Mouse (Mus musculus): Measurements from ENCODE around the gene Sgip1. TPM values are rescaled to one million over a fixed set of nuclear protein-coding genes. Genes with fewer than 3 reads are reported as not detected.

Gene Sgip1
- total RNA-seq, 2 experiments from 2014 or later: 235 to 256 TPM

DNA sequence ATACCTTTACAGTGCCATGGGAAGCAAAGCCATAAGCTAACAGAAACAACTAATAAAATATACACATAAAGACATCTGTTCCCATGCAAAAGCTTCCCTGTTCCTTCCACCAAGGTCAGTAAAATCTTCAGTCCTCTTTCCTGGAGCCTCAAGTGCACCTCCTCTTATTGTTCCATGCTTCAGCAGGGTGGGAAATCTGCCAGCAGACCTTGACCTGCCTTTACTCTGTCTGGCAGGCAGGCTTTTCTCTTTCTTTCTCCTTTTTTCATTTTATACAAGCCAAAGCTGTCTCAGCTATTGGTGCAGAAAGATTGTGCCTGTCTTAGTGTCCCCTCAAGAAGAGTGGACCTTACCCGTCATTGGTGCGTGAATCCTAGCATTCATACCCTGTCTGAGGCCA lies 154.8 kb downstream of the Sgip1 start:
- DNase-seq (ENCODE audit: low spot score in 2 of 2): no peak

GRCm38 (mm10) chr4:102898987-102899386 lies 157.9 kb downstream of the Sgip1 start:
- no peak for DNase-seq (ENCODE audit: low spot score in 2 of 2)

GRCm38 (mm10) chr4:102899683-102900082 lies 158.6 kb downstream of the Sgip1 start:
- no peak for DNase-seq (ENCODE audit: low spot score in 2 of 2)

DNA sequence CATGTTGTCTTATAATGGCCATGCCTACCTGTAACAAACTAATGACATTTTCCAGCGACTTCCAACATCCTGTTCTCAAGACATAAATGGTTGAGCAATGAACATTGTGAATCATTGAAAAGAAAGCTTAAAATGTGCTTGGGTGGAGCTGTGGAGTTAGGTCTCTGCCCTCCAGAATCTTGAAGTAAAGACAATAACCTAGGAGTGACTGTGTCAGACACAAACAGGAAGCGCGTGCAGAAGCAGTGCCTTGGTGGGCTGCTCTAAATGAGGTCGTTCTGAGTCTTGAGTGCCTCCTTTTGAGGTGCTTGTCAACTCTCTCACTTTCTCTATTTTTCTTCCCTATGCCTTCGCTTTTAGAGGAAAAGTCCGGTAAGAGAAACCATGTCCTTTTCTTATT lies 159.1 kb downstream of the Sgip1 start:
- no peak for DNase-seq (ENCODE audit: low spot score in 2 of 2)

- no peak for DNase-seq (ENCODE audit: low spot score in 2 of 2)
Observed at GRCm38 (mm10) chr4:102907843-102908427, 166.8 kb downstream of the Sgip1 start.

DNA sequence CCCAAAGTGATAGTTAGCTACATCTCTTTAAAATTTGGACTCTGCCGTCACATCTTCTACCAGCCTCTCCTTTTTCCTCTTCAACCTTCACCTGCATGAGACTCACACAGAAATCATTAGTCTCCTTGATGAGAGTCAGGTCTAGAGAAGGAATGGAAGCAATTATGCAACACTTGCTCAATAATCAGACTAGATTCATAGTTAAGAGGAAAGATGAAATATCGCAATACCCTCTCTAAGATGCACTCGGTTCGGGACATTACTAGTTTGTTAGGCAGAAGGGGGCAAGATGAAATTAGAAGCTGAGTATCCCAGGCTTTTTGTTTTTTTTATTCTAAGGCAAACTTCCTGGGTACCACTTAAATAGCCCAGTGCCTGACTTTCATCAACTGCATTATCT lies 169.1 kb downstream of the Sgip1 start:
- no peak for DNase-seq (ENCODE audit: low spot score in 2 of 2)

- no peak for DNase-seq (ENCODE audit: low spot score in 2 of 2)
Observed at GRCm38 (mm10) chr4:102913176-102913575, 172.1 kb downstream of the Sgip1 start.

GRCm38 (mm10) chr4:102913700-102914327 lies 172.7 kb downstream of the Sgip1 start:
- DNase-seq (ENCODE audit: low spot score in 2 of 2): no peak

- no peak for DNase-seq (ENCODE audit: low spot score in 2 of 2)
Observed at GRCm38 (mm10) chr4:102918191-102918590, 177.1 kb downstream of the Sgip1 start.

DNA sequence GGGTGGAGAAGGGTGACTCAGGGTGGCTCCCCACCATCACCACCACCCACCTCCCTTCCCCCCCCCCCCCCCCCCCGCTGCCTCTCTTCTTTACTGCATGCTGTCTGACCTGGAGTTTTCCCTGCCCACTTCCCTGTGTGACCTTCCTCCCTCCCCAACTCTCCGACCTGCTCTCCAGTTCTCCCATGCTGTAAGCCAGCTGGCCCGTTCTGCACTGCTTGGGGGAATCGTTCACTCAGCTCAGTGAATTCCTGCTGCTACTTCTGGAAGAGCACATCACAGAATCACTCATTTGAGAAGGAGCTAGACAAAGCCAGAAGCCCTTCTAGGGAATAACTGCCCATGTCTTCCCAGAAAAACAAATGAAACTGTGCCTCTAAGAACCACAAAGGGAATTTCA lies 188.4 kb downstream of the Sgip1 start:
- DNase-seq (ENCODE audit: low spot score in 2 of 2): no peak

DNA sequence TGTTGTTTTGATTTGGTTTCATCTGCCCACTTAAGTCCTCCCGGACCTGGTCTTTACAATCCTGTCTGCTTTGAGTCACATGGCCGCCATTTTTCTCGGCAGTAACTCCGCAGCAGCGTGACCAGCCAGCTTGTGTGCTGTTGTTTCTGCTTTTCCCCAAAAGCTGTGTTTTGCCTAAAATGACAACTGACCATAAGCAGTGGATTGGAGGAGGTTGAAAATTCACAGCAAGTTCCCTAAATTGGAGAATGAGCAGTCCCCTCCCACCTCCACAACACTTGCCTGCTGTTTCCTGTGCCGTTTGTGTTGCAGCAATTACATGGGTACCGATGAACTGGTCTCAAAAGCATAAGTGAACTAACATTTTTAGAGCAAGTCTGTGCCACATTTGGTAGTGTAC lies 189.6 kb downstream of the Sgip1 start:
- DNase-seq (ENCODE audit: low spot score in 2 of 2): no peak

DNA sequence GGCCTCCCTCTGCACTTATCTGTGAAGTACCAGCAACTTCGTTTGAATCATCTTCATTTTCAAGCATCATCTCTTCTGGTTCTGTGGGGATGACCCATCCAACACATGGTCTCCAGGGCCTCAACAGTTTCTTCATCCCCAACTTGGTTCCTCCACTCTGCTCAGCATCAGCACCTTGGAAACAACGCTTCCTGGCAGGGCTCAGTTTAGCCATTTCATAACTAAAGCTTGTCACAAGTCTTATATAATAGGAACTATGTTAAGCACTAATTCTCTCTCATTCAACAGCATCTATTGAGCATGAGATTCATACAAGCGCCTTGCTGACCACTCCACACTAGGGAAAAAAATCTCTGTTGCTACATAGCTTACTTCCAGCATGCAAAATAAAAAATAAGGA lies 199.2 kb downstream of the Sgip1 start:
- no peak for DNase-seq (ENCODE audit: low spot score in 2 of 2)

GRCm38 (mm10) chr4:102940738-102941137 lies 199.6 kb downstream of the Sgip1 start:
- DNase-seq (ENCODE audit: low spot score in 2 of 2): no peak

DNA sequence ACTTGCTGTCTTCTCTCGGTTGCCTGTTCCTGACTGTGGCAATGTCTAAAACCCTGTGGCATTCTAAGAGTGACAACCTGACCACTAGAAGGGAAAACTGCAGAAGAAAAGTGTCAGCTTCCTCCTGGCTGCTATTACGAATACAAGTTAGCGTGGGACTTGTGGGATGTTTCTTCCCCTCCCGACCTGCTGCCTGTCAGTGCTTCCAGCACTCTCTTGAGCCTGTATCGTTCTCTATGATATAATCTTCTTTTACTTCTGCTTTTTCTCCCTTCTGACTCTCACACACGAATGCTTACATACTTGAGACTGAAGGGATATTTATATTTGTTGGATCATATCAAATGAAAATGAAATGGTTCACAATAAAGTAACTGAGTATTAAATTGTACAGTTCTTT lies 203.2 kb downstream of the Sgip1 start:
- DNase-seq (ENCODE audit: low spot score in 2 of 2): no peak

DNA sequence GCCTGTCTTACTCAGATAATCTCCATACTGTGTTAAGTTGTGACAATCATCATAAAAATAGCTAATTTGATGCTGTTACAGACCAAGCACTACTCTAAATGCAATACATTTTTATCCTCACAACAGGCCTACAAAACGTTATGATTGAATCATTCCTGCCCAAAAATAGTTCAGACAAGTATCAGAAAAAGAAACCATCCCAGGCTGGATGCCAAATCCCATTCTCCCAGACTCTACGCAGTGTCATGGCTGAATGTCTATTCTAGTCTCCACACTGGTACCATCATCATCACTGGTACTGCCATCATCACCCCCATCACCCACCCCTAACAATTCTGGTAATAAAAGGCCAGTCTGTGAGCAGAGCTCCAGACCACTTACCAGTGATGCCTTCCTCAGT lies 211.4 kb downstream of the Sgip1 start:
- DNase-seq (ENCODE audit: low spot score in 2 of 2): no peak

GRCm38 (mm10) chr4:102955294-102955956 lies 214.3 kb downstream of the Sgip1 start:
- no peak for DNase-seq (ENCODE audit: low spot score in 2 of 2)

GRCm38 (mm10) chr4:102959409-102959808 lies 218.3 kb downstream of the Sgip1 start:
- DNase-seq (ENCODE audit: low spot score in 2 of 2): no peak

- no peak for DNase-seq (ENCODE audit: low spot score in 2 of 2)
Observed at GRCm38 (mm10) chr4:102964174-102964573, 223.1 kb downstream of the Sgip1 start.

GRCm38 (mm10) chr4:102967811-102968210 lies 226.7 kb downstream of the Sgip1 start:
- no peak for DNase-seq (ENCODE audit: low spot score in 2 of 2)

GRCm38 (mm10) chr4:102969599-102969998 lies 228.5 kb downstream of the Sgip1 start:
- no peak for DNase-seq (ENCODE audit: low spot score in 2 of 2)

GRCm38 (mm10) chr4:102971159-102971558 lies 230.1 kb downstream of the Sgip1 start:
- no peak for DNase-seq (ENCODE audit: low spot score in 2 of 2)

- DNase-seq (ENCODE audit: low spot score in 2 of 2): no peak
Observed at GRCm38 (mm10) chr4:102972071-102972470, 231.0 kb downstream of the Sgip1 start.

- DNase-seq (ENCODE audit: low spot score in 2 of 2): no peak
Observed at GRCm38 (mm10) chr4:102974172-102974571, 233.1 kb downstream of the Sgip1 start.
